Mouse (Mus musculus): ENCODE results near the gene Nrp1.

DNA sequence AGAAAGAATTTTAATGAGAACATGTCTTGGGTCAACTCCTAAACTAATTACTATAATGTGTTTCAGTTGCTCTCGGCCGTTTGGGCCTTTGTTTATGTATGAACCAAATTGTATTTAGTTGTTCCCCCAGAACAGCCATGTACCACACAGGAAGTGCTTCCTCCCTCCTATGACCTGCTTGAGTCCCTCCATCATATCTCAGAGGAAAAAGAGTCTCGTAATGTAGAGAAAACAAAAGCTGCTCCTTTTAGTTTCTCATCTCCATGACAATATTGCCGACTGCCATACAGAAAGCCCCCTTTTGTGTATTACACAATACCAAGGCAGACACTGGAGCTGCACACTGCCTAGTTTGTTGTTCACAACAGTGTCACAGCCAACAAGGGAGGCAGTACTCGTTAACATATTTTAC, 26.5 kb downstream of the Nrp1 start:
- TF ChIP-seq CTCF (IDR thresholded peaks at IDR 0.05; ENCODE audit: low read depth, low read length), result no peak
- TF ChIP-seq POLR2A (IDR thresholded peaks at IDR 0.05; ENCODE audit: borderline replicate concordance, low read depth, low read length), result no peak
